Mouse (Mus musculus) kidney, adult 2 months (tissue): ENCODE data around the gene Klhl3. TPM values are rescaled to one million over a fixed set of nuclear protein-coding genes. Genes with fewer than 3 reads are reported as not detected.

Experiments
- DNase-seq: peaks from one replicate; pipeline ENCODE4 v3.0.0; 2021
- H3K27ac ChIP-seq: fragments of 200-500 bp; 2 replicates; pipeline ENCODE4 v1.5.1; 2012; ENCODE audit warnings: low read depth, low read length, control low read depth, inconsistent platforms; ENCODE audit not compliant: insufficient read depth
- H3K27me3 ChIP-seq: fragments of 200-500 bp; replicated peaks from 2 replicates; pipeline ENCODE4 v1.6.1; 2012; ENCODE audit warnings: mild to moderate bottlenecking, moderate library complexity, low read length, inconsistent platforms; ENCODE audit not compliant: control insufficient read depth, insufficient read depth
- H3K36me3 ChIP-seq: fragments of 200-500 bp; 2 replicates; pipeline ENCODE4 v1.6.1; 2012; ENCODE audit warnings: mild to moderate bottlenecking, moderate library complexity, low read length, inconsistent platforms; ENCODE audit not compliant: control insufficient read depth, insufficient read depth
- H3K4me1 ChIP-seq: fragments of 200-500 bp; 2 replicates; pipeline ENCODE4 v1.6.1; 2011; ENCODE audit warnings: low read length; ENCODE audit not compliant: control insufficient read depth, insufficient read depth
- H3K4me3 ChIP-seq: fragments of 200-500 bp; 2 replicates; pipeline ENCODE4 v1.5.1; 2011; ENCODE audit warnings: mild to moderate bottlenecking, low read depth, low read length, control low read depth; ENCODE audit not compliant: insufficient read depth
- CTCF ChIP-seq: fragments of 200-500 bp; conservative IDR thresholded peaks from 2 replicates; pipeline ENCODE4 v1.5.1; 2011; ENCODE audit warnings: low read depth, mild to moderate bottlenecking, control low read depth, low read length, moderate library complexity, mixed read lengths; ENCODE audit not compliant: insufficient read depth, insufficient read length
- POLR2A ChIP-seq: fragments of 200-500 bp; IDR thresholded peaks from one replicate; pipeline ENCODE4 v1.6.1; 2011; ENCODE audit warnings: low read depth, low read length, control low read depth
- WGBS: fragments of 180-500 bp; shearing (Covaris S2); methylation state at CpG from one replicate; pipeline ENCODE4 v1.1.7; 2018; 5-methylcytosine and 5-hydroxymethylcytosine counted together
- polyA plus RNA-seq: library from polyadenylated mRNA; depleted of rRNA; stranded (reverse); fragments of >200 nt; gene quantifications from 2 replicates; pipeline ENCODE4 v1.2.3, GENCODE M21; 2012; rRNA removed

The Klhl3 gene
- 24.7 and 26.3 TPM in 2 replicates for polyA plus RNA-seq

GRCm38 (mm10) chr13:58113061-58113900 is at the start of gene Klhl3:
Gene Klhl3 (minus strand): TSS chr13:58113592.
- Histone ChIP-seq H3K27me3 (no peaks in the 10 kb centered on the region), H3K36me3 (no peaks in the 10 kb centered on the region), H3K4me1 (no peaks in the 10 kb centered on the region; the same call in 1 of the 2 replicates), H3K4me3 (peak within 1 kb of the TSS; percentile 58), H3K27ac (peak within 1 kb of the TSS; percentile 62)
- DNase-seq = peak; percentile 59
- WGBS = 7% methylated on average over 35 of the region's 35 CpGs
- TF ChIP-seq CTCF (peak; percentile 30; the same call in 1 of the 2 replicates), POLR2A (no peak)

- Histone ChIP-seq H3K4me1 (no peaks in the 10 kb centered on the region; the same call in 1 of the 2 replicates), H3K36me3 (no peaks in the 10 kb centered on the region; the same call in 1 of the 2 replicates), H3K4me3 (no peak overlapping the region), H3K27me3 (no peaks in the 10 kb centered on the region), H3K27ac (no peak overlapping the region)
- no peak for TF ChIP-seq CTCF
- TF ChIP-seq POLR2A = no peak
- WGBS = 98% methylated on average over 15 of the region's 15 CpGs
- DNase-seq = no peak
These were observed 47.4 kb upstream of the Klhl3 start for GRCm38 (mm10) chr13:58160761-58161160.

- WGBS = 3% methylated on average over 16 of the region's 16 CpGs
- DNase-seq = peak; percentile 92
- TF ChIP-seq CTCF = peak; percentile 98
- no peak for TF ChIP-seq POLR2A
- no peaks in the 10 kb centered on the region for H3K27me3 ChIP-seq
- no peaks in the 10 kb centered on the region; the same call in 1 of the 2 replicates for H3K4me1 ChIP-seq
- no peaks in the 10 kb centered on the region; the same call in 1 of the 2 replicates for H3K36me3 ChIP-seq
- peak overlapping the region; percentile 73 for H3K4me3 ChIP-seq
- H3K27ac ChIP-seq = peak overlapping the region; percentile 19
These were observed 44.9 kb upstream of the Klhl3 start for GRCm38 (mm10) chr13:58158099-58158912.

GRCm38 (mm10) chr13:58157447-58158098 is 44.2 kb upstream of the Klhl3 start, which contains the start of gene Idnk:
Gene Idnk (plus strand): TSS chr13:58157649.
- Histone ChIP-seq H3K4me1 (no peaks in the 10 kb centered on the region; the same call in 1 of the 2 replicates), H3K27ac (peak within 1 kb of the TSS; percentile 19), H3K4me3 (peak within 1 kb of the TSS; percentile 73), H3K36me3 (no peaks in the 10 kb centered on the region; the same call in 1 of the 2 replicates), H3K27me3 (no peaks in the 10 kb centered on the region)
- TF ChIP-seq CTCF (peak; percentile 47; the same call in 1 of the 2 replicates), POLR2A (peak; percentile 22)
- DNase-seq = peak; percentile 94
- WGBS = under 1% methylated on average over 30 of the region's 30 CpGs

DNA sequence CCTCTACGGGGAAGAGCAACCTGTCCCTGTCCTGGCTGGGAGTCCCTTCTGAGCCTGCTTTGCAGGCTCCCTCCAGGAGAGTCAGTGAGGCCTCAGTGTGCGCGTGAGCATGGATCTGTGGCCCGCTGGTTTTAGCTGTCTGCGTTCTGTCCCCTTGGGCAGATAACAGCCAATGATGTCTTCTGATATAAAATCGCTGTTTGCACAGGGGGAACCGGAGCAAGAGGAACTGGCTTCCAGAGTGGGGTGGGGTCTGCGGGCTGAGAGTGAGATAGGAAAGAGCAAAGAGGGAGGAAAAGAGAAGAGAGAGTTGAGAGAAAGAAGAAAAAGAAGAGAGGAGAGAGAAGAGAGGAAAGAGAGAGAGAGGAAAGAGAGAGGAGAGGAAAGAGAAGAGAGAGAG is 43.6 kb upstream of the Klhl3 start:
- H3K36me3 ChIP-seq = no peaks in the 10 kb centered on the region; the same call in 1 of the 2 replicates
- H3K27me3 ChIP-seq = no peaks in the 10 kb centered on the region
- TF ChIP-seq CTCF (no peak), POLR2A (no peak)
- no peak for DNase-seq
- 32% methylated on average over 8 of the region's 8 CpGs for WGBS
- H3K27ac ChIP-seq = no peak overlapping the region
- H3K4me1 ChIP-seq = no peaks in the 10 kb centered on the region; the same call in 1 of the 2 replicates
- peak overlapping the region; percentile 3; the same call in 1 of the 2 replicates for H3K4me3 ChIP-seq

DNA sequence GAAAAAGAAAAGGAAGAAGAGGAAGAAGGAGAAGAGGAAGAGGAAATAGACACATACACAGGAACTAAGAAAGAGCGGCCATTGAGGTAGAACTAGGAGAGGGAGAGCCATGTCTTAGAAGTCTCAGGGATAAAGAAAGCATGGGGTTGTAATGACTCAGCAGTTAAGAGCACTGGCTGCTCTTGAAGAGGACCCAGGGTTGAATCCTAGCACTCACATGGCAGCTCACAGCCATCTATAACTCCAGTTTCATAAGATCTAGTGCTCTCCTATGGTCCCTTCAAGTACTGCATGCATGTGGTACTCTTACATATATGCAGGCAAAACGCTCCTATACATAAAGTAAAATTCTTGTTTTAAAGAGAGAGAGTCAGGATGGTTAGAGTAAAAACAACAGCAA is 42.6 kb upstream of the Klhl3 start:
- H3K4me3 ChIP-seq = no peak overlapping the region
- WGBS = 96% methylated on average over 2 of the region's 2 CpGs
- H3K27ac ChIP-seq = no peak overlapping the region
- DNase-seq = no peak
- TF ChIP-seq POLR2A = no peak
- no peak for TF ChIP-seq CTCF
- H3K27me3 ChIP-seq = no peaks in the 10 kb centered on the region
- no peaks in the 10 kb centered on the region for H3K36me3 ChIP-seq
- H3K4me1 ChIP-seq = no peaks in the 10 kb centered on the region; the same call in 1 of the 2 replicates
